Mouse (Mus musculus) cerebellum, adult 9-10 months (tissue): ENCODE measurements at regions not wholly inside any gene's neighbourhood (a gene's known extent, or its start where the extent isn't known, plus 50 kb on each side); places are given as distances from the start of the nearest gene placed in this dataset.
"Not testable (repeated sequence)": the region's sequence is repeated elsewhere in the genome, so short reads cannot be mapped to it uniquely, and the experiment has no call there.

Experiments
- DNase-seq: peaks from one replicate; pipeline ENCODE4 v3.0.0; 2022

GRCm38 (mm10) chr6:112564119-112564518 lies 74.4 kb upstream of the Oxtr start:
- DNase-seq, result peak; percentile 73

- DNase-seq, result not testable (repeated sequence)
These were observed 73.9 kb upstream of the Oxtr start for GRCm38 (mm10) chr6:112563659-112564058.

GRCm38 (mm10) chr6:112562039-112562438 lies 72.3 kb upstream of the Oxtr start:
- DNase-seq, result no peak

GRCm38 (mm10) chr6:112561568-112561967 lies 71.8 kb upstream of the Oxtr start:
- no peak for DNase-seq

- DNase-seq, result no peak
These were observed 69.8 kb upstream of the Oxtr start for GRCm38 (mm10) chr6:112559549-112559948.

DNA sequence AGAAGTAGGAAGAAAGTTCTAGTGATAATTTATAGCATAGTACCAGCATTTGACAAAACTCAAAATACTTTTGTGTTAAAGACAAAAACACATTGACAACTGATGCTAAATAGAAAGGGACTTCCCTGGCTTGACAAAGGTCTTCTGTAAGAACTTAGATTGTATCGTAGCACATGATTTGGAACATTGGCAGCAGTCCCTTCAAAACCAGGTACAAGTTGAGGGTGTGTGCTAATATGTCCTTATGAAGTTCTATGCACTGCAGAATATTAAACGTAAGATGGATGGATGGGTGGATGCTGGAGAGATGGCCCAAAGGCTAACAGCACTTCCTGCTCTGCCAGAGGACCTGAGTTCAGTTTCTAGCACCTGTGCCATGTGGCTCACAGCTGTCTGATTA lies 67.8 kb upstream of the Oxtr start:
- no peak for DNase-seq

- no peak for DNase-seq
These were observed 66.8 kb upstream of the Oxtr start for GRCm38 (mm10) chr6:112556401-112557165.

- no peak for DNase-seq
These were observed 64.3 kb upstream of the Oxtr start for GRCm38 (mm10) chr6:112554091-112554490.

GRCm38 (mm10) chr6:112553231-112553920 lies 63.6 kb upstream of the Oxtr start:
- no peak for DNase-seq

DNA sequence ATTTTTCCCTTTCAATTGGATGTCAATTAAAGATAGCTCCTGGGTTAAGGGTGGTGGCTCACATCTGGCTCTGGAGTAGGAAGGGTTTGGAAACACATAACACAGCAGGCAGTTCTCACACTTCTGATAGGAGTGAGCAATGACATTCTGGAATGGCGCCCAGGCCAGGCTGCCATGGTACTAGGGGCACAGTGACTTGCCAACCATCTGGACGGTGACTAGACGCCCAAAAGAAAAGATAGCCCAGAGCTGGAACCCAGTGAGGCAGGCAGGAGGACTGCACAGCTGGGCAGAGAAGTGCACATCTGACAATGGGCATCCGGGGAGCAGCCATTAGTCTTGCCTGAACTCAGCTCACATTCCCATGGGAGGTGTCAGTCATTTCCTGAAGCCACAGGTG lies 62.8 kb upstream of the Oxtr start:
- no peak for DNase-seq

DNA sequence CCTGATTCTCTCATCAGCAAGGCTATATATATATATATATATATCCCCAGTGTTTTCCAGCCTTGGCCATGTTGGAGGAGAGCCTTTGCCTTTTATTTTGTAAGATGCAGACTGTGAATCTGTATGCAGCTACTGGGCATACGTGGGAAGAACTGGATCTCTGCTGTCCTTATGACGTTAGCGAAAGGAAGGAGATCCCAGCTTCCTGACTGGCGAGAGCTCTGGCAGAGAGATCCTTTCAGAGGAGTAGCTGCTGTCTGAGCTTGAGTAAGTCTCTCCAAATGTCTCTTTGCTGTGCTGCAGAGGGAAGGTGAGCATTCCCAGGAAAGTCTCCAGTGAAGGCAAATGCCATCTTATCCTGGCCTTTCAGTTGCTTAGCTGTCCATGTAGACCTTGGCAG lies 61.6 kb upstream of the Oxtr start:
- no peak for DNase-seq

GRCm38 (mm10) chr6:112547251-112547650 lies 57.5 kb upstream of the Oxtr start:
- DNase-seq, result no peak

- no peak for DNase-seq
These were observed 56.3 kb upstream of the Oxtr start for GRCm38 (mm10) chr6:112546033-112546432.

DNA sequence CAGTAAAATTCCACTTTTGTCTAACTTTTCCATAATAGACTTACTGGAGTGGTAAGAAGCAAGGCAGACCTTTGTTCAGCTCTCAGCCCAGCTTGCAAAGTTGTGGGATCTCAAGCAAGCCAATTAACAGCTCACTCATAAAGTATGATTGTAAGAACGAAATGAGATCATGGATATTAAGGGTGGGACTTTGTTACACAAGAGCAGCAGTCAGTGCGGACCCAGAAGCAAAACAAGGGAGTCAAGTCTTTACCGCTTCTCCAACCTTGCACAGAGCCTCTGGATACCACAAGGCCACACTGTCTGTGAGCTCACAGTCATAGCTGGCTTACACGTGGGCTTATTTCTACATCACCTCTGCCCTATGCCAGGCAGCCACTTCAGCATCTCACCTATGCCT lies 54.6 kb upstream of the Oxtr start:
- DNase-seq, result no peak

DNA sequence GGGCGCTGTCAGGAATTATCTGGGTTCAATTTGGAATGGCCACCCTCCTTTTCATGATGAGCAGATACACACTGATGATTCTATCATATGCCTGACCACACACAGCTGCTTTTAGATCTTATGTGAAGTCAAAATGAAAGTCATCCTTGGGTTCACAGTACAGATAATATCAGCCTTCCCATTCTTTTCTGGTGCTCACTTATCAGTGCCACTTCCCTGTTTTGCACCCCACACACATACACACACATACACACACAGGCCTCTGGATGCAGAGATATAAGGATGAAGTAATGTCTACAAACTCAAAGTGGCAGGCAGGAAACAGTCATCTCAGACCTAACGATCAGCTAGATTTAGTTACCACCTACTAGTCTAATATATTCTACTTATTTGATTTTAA lies 52.9 kb upstream of the Oxtr start:
- no peak for DNase-seq
